Mouse (Mus musculus) hindbrain, embryonic 12.5 days (tissue): ENCODE results near the gene Fas. TPM values are rescaled to one million over a fixed set of nuclear protein-coding genes. Genes with fewer than 3 reads are reported as not detected.

Experiments used
- ATAC-seq: fragments of 200-750 bp; cut with Nextera tagmentation; 2 replicates; pipeline ENCODE4 v1.8.0; 2017; ENCODE audit warnings: moderate TSS enrichment; ENCODE audit not compliant: low FRiP score
- H3K27ac ChIP-seq: fragments of 300-500 bp; sonication (generic); 2 replicates; pipeline ENCODE4 v1.5.1; 2016; ENCODE audit warnings: mild to moderate bottlenecking
- H3K27me3 ChIP-seq: fragments of 300-500 bp; sonication (generic); 2 replicates; pipeline ENCODE4 v1.6.1; 2016; ENCODE audit warnings: mild to moderate bottlenecking
- H3K36me3 ChIP-seq: fragments of 300-500 bp; sonication (generic); 2 replicates; pipeline ENCODE4 v1.6.1; 2016; ENCODE audit warnings: mild to moderate bottlenecking
- H3K4me1 ChIP-seq: fragments of 300-500 bp; sonication (generic); 2 replicates; pipeline ENCODE4 v1.6.1; 2016
- H3K4me2 ChIP-seq: fragments of 300-500 bp; sonication (generic); replicated peaks from 2 replicates; pipeline ENCODE4 v1.6.1; 2016; ENCODE audit warnings: mild to moderate bottlenecking
- H3K4me3 ChIP-seq: fragments of 300-500 bp; sonication (generic); 2 replicates; pipeline ENCODE4 v1.5.1; 2016; ENCODE audit warnings: mild to moderate bottlenecking
- H3K9ac ChIP-seq: fragments of 300-500 bp; sonication (generic); 2 replicates; pipeline ENCODE4 v1.6.1; 2016; ENCODE audit warnings: mild to moderate bottlenecking, moderate library complexity
- H3K9me3 ChIP-seq: fragments of 300-500 bp; sonication (generic); replicated peaks from 2 replicates; pipeline ENCODE4 v1.6.1; 2016; ENCODE audit warnings: mild to moderate bottlenecking
- WGBS: fragments of 180-500 bp; shearing (Covaris S2); methylation state at CpG from one replicate; pipeline ENCODE4 v1.1.7; 2016; 5-methylcytosine and 5-hydroxymethylcytosine counted together
- polyA plus RNA-seq: library from polyadenylated mRNA; unstranded; fragments of >200 nt; fragmentation: Nextera tagmentation; extraction: Ambion mirVana; gene quantifications from 2 replicates; pipeline ENCODE4 v1.2.1, GENCODE M21; 2016

Fas gene
- polyA plus RNA-seq, 1 experiment from 2014 or later, result 1.4 TPM

- H3K27me3 ChIP-seq, result no peaks in the 10 kb centered on the region
- no peaks in the 10 kb centered on the region for H3K4me1 ChIP-seq
- no peaks in the 10 kb centered on the region for H3K9me3 ChIP-seq
- no peak overlapping the region for H3K4me3 ChIP-seq
- H3K36me3 ChIP-seq, result no peaks in the 10 kb centered on the region
- no peak overlapping the region for H3K27ac ChIP-seq
- no peak overlapping the region for H3K4me2 ChIP-seq
- ATAC-seq, result no peak
- WGBS, result 81% methylated on average over 2 of the region's 2 CpGs
- H3K9ac ChIP-seq, result no peak overlapping the region
Observed at GRCm38 (mm10) chr19:34262273-34262974, 28.0 kb upstream of the Fas start.

DNA sequence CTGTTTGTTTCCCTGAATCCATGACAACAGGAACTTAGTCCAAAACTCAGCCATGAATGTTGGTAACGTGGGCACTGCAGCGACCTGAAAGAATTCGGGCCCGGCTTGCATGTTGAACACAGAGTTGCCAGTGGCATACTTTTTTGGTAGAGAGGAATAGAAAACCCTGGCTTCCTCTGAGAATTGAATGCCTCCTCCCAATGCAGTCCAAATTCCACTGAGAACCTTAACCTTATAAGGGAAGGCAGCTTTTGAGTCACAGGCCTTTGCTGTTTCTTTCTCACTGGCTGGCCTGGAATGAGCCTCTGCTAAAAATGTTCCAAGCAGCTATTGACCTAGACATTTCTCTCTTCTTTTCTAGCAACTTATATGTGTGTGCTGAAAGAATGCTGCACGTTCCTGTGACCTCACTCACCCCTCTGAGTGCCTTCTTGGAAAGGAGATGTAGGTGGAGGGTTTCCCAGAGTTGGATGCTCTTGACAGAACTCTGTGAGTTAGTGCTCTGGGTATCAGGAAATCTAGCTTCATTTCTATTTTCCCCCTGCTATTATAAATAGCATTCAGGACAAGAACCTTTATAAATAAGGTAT, 24.8 kb upstream of the Fas start:
- no peaks in the 10 kb centered on the region for H3K4me1 ChIP-seq
- H3K4me3 ChIP-seq, result no peak overlapping the region
- 80% methylated on average over 5 of the region's 5 CpGs for WGBS
- no peaks in the 10 kb centered on the region for H3K27me3 ChIP-seq
- no peaks in the 10 kb centered on the region for H3K9me3 ChIP-seq
- H3K9ac ChIP-seq, result no peak overlapping the region
- ATAC-seq, result no peak
- no peak overlapping the region for H3K27ac ChIP-seq
- no peak overlapping the region for H3K4me2 ChIP-seq
- H3K36me3 ChIP-seq, result no peaks in the 10 kb centered on the region

DNA sequence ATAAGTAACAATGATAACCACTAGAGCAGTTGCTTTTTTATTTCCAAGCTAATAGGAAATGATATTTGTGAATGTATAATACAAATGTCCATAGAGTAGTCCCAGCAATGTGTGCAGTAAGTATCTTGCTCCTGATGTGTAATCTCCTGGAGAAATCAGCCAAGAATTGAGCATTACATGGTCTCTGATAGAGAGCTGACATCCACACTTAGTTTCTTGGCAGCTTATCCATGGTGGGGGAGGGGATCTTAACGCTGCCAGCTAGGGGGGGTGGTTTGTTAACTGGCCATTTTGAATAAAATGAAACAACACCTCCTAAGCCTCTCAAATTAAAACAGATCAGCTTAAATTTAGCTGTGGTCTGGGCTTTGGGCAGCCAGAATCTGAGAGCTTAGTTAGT, 21.5 kb upstream of the Fas start:
- H3K4me2 ChIP-seq, result no peak overlapping the region
- H3K4me3 ChIP-seq, result no peak overlapping the region
- H3K9me3 ChIP-seq, result no peaks in the 10 kb centered on the region
- no peaks in the 10 kb centered on the region for H3K4me1 ChIP-seq
- no peak for ATAC-seq
- H3K27ac ChIP-seq, result no peak overlapping the region
- no peaks in the 10 kb centered on the region for H3K36me3 ChIP-seq
- WGBS, result 63% methylated on average over 1 of the region's 1 CpGs
- no peak overlapping the region for H3K9ac ChIP-seq
- no peaks in the 10 kb centered on the region for H3K27me3 ChIP-seq

DNA sequence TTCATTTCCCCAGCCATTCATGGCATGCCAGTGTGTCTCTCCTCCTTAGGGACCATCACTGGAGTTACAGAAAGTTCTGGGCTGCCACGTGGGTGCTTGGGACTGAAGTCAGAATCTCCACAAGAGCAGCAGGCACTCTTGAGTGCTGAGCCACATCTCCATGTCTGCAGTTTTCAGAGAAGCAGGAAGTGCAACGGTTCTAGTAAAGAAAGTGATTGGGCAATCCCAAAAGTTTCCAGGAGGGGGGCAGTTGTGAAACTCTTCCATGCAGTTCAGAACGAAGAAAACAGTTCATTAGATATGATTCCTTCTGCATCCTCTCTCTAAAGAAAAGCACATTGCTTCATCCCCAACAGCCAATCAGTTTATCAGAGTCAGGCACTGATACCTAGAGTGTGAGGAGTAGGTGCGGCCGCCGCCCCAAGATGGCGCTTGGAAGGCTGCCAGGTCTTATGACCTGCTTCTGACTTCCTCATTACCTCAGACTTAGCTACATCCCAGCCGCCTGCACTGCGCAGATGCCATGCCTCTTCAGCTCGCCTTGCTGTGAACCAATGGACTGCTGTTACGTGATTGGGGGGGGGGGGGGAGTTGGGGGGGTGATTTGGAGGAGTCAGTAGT, 20.2 kb upstream of the Fas start:
- Histone ChIP-seq H3K36me3 (no peaks in the 10 kb centered on the region), H3K9me3 (no peaks in the 10 kb centered on the region), H3K27ac (no peak overlapping the region), H3K4me3 (no peak overlapping the region), H3K9ac (no peak overlapping the region), H3K4me1 (no peaks in the 10 kb centered on the region), H3K4me2 (no peak overlapping the region), H3K27me3 (no peaks in the 10 kb centered on the region)
- 92% methylated on average over 11 of the region's 11 CpGs for WGBS
- no peak for ATAC-seq

DNA sequence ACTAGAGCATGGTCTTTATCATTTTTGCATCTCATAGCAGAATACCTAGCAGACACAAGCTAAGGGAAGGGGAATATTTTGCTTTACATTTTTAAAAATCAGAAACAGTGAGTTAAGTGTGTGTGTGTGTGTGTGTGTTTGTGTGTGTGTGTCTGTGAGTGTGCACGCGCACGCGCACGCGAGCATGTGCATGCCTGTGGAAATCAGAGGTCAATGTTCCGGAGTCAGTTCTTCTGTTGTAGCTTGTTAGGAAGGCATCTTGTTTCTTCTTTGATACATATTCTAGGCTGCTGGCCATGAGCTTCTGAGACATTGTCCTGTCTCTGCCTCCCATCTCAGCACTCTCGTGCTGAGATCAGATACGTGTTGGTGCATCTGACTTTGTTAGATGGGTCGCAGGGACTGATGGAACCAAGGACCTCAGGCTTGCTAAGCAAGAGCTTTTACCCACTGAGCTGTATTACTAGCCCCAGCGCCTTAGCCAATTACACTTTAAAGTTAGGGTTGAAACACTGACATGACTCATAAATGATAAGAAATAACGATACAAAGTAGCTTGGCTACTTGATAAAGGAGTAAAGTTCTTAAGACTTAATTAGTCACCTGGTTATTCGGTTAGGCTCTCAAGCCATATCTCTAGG, 19.5 kb upstream of the Fas start:
- no peak for ATAC-seq
- Histone ChIP-seq H3K27ac (no peak overlapping the region), H3K4me3 (no peak overlapping the region), H3K36me3 (no peaks in the 10 kb centered on the region), H3K9ac (no peak overlapping the region), H3K9me3 (no peaks in the 10 kb centered on the region), H3K27me3 (no peaks in the 10 kb centered on the region), H3K4me1 (no peaks in the 10 kb centered on the region), H3K4me2 (no peak overlapping the region)
- 97% methylated on average over 13 of the region's 13 CpGs for WGBS

- Histone ChIP-seq H3K9me3 (no peaks in the 10 kb centered on the region), H3K27me3 (no peaks in the 10 kb centered on the region), H3K4me3 (no peak overlapping the region), H3K36me3 (no peaks in the 10 kb centered on the region), H3K4me1 (no peaks in the 10 kb centered on the region), H3K9ac (no peak overlapping the region), H3K4me2 (no peak overlapping the region), H3K27ac (no peak overlapping the region)
- no peak for ATAC-seq
- 88% methylated on average over 1 of the region's 1 CpGs for WGBS
Observed at GRCm38 (mm10) chr19:34273073-34273472, 17.4 kb upstream of the Fas start.

- H3K9me3 ChIP-seq, result no peaks in the 10 kb centered on the region
- no peaks in the 10 kb centered on the region for H3K36me3 ChIP-seq
- H3K9ac ChIP-seq, result no peak overlapping the region
- H3K27me3 ChIP-seq, result no peaks in the 10 kb centered on the region
- 83% methylated on average over 3 of the region's 3 CpGs for WGBS
- no peak for ATAC-seq
- H3K4me1 ChIP-seq, result no peaks in the 10 kb centered on the region
- H3K4me2 ChIP-seq, result no peak overlapping the region
- H3K27ac ChIP-seq, result no peak overlapping the region
- no peak overlapping the region for H3K4me3 ChIP-seq
Observed at GRCm38 (mm10) chr19:34278078-34278477, 12.4 kb upstream of the Fas start.

DNA sequence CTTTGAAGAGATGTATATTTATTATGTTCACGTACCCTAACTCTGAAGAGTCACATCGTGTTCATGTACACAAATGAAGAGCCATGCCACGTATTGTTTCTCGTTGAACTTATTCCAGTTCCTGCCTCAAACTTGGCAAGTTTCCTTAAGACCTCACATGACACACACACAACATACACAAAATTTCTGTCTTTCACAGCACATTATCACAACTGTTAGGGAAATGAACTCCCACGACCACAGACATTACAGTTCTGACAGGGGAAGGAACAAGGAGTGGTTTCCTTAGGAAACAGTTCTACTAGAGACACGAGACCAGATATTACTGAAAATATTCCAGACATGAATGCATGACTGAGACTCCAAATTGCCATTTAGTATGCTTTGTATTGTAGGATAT, 6.9 kb upstream of the Fas start:
- Histone ChIP-seq H3K9ac (no peak overlapping the region), H3K4me1 (no peaks in the 10 kb centered on the region), H3K36me3 (no peaks in the 10 kb centered on the region), H3K4me2 (no peak overlapping the region), H3K4me3 (no peak overlapping the region), H3K9me3 (no peaks in the 10 kb centered on the region), H3K27ac (no peak overlapping the region), H3K27me3 (no peaks in the 10 kb centered on the region)
- no peak for ATAC-seq
- 90% methylated on average over 6 of the region's 6 CpGs for WGBS

DNA sequence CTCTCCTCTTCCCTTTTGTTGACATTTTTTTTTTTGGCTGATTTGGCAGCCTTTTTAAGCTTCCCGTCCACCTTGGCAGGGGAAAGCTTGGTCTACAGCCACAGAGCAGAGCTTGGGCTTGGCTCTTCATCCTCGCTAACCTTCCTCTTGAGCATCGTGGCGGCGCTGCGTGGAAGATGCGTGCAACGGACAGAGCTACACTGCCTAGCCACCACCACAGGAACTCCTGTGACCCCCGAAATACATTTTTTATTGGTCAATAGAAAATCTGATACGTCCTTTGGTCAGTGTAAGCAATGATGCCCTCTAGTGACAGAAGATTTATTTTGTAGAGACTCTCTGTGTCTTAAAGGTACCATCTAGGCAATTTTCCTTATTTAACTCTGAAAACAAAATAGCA, 6.1 kb upstream of the Fas start:
- H3K9me3 ChIP-seq, result no peaks in the 10 kb centered on the region
- no peak overlapping the region for H3K9ac ChIP-seq
- no peaks in the 10 kb centered on the region for H3K27me3 ChIP-seq
- H3K27ac ChIP-seq, result no peak overlapping the region
- H3K4me2 ChIP-seq, result no peak overlapping the region
- no peak for ATAC-seq
- H3K4me3 ChIP-seq, result no peak overlapping the region
- no peaks in the 10 kb centered on the region for H3K36me3 ChIP-seq
- H3K4me1 ChIP-seq, result no peaks in the 10 kb centered on the region
- 69% methylated on average over 10 of the region's 10 CpGs for WGBS

DNA sequence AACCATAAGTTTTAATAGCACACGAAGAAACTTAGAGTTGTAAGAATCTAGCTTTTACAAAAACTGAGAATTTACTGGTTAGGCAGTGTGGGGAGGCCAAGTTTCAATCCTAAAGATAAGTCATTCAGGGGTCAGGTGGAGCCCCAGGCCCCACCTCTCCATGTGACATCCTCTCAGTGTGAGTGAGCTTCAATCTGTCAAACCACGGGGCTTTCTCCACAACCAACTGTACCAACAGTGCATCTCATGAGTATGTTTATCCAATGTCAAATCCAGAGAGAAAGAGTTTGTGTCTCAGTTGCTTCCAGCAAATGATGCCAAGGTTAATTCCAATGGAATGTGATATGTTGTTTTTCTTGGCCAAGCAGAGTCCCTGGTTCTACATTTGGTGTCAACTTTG, 5.6 kb upstream of the Fas start:
- H3K4me3 ChIP-seq, result no peak overlapping the region
- no peak overlapping the region for H3K27ac ChIP-seq

GRCm38 (mm10) chr19:34287221-34287620, 3.2 kb upstream of the Fas start:
- ATAC-seq, result no peak
- peaks cover 5% of the 10 kb centered on the region; the same call in 1 of the 2 replicates for H3K27me3 ChIP-seq
- H3K9me3 ChIP-seq, result no peaks in the 10 kb centered on the region
- H3K4me1 ChIP-seq, result peaks cover 13% of the 10 kb centered on the region
- no peak overlapping the region for H3K27ac ChIP-seq
- H3K9ac ChIP-seq, result no peak overlapping the region
- no peaks in the 10 kb centered on the region for H3K36me3 ChIP-seq
- H3K4me2 ChIP-seq, result no peak overlapping the region
- H3K4me3 ChIP-seq, result no peak overlapping the region

More for the DNA sequence above, 5.6 kb upstream of the Fas start:
- H3K9me3 ChIP-seq, result no peaks in the 10 kb centered on the region
- no peak overlapping the region for H3K4me2 ChIP-seq
- no peaks in the 10 kb centered on the region for H3K27me3 ChIP-seq
- WGBS, result 61% methylated on average over 2 of the region's 2 CpGs
- no peak overlapping the region for H3K9ac ChIP-seq
- no peak for ATAC-seq
- peaks cover under 1% of the 10 kb centered on the region; the same call in 1 of the 2 replicates for H3K4me1 ChIP-seq
- H3K36me3 ChIP-seq, result no peaks in the 10 kb centered on the region

DNA sequence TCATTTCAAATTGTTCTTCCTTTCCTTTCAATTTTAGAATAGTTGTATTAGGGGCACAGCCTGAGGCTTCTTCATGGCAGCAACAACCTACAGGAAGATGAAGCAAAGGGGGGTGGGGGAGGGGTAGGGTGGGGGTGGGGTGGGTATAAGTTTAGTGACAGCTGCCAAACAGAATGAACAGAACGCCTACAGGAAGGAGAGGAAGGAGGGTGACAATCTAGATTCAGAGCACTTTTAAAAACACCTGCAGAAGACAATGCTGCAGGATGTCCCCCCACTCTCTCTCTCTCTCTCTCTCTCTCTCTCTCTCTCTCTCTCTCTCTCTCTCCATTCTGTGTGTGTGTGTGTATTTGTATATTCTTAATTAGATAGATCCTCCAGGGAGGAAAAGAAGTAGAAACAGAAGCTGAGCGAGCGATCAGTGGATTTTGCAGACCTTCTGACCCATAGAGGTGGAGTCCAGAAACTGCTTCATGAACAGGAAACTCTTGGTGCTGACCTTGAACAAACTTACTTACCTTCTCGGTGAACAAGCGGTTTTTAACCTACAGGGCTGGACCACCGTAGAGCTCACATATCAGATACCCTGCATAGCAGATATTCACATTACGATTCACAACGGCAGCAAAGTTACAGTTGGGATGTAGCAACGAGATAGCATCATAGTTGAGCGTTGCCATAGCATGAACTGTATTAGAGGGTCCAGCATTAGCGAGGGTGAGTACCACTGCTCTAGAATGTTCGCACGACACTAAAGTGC, 2.6 kb upstream of the Fas start:
- H3K27me3 ChIP-seq, result peaks cover 5% of the 10 kb centered on the region; the same call in 1 of the 2 replicates
- 83% methylated on average over 13 of the region's 13 CpGs for WGBS
- H3K36me3 ChIP-seq, result no peaks in the 10 kb centered on the region
- peaks cover 13% of the 10 kb centered on the region for H3K4me1 ChIP-seq
- H3K9me3 ChIP-seq, result no peaks in the 10 kb centered on the region
- H3K4me3 ChIP-seq, result no peak overlapping the region
- H3K27ac ChIP-seq, result no peak overlapping the region
- H3K9ac ChIP-seq, result no peak overlapping the region
- no peak overlapping the region for H3K4me2 ChIP-seq
- ATAC-seq, result no peak
